Mouse (Mus musculus) bone marrow macrophage, adult 2 months (primary cell): Measurements from ENCODE around the gene Soat1.

Experiments
- CTCF ChIP-seq: IDR thresholded peaks from 2 replicates; pipeline ENCODE4 v1.5.1; 2012; ENCODE audit warnings: low read depth, mild to moderate bottlenecking, low read length, moderate library complexity
- POLR2A ChIP-seq: IDR thresholded peaks from 2 replicates; pipeline ENCODE4 v1.6.1; 2012; ENCODE audit warnings: mild to moderate bottlenecking, low read depth, low read length, borderline replicate concordance

DNA sequence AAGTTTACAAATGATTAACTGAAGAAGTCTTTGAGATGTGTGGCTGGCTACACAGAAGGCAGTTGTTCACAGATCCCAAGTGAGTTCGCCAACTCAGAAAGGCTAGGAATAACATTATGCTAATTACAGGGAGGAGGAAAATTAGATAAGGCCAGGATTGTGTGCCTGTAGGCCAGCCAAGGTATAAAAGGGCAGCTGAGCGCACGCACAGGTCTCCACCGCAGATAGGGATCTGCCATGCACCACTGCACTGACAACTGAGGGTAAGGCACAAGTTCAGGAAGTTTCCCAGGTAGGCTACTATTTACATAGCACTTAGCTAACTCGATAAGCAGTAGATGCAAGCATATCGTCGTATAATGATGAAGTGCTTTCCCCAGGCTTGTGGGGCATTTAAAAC lies 3.6 kb downstream of the Soat1 start:
- TF ChIP-seq POLR2A: no peak
- no peak for TF ChIP-seq CTCF
